Mouse (Mus musculus) neural tube, embryonic 15.5 days (tissue): Measurements from ENCODE around the gene Crim1. TPM values are rescaled to one million over a fixed set of nuclear protein-coding genes. Genes with fewer than 3 reads are reported as not detected.

Source experiments
- ATAC-seq: fragments of 200-750 bp; cut with Nextera tagmentation; 2 replicates; pipeline ENCODE4 v1.8.0; 2017; ENCODE audit warnings: mild to moderate bottlenecking, moderate TSS enrichment, moderate library complexity; ENCODE audit not compliant: low FRiP score
- H3K27ac ChIP-seq: fragments of 300-500 bp; sonication (generic); replicated peaks from 2 replicates; pipeline ENCODE4 v1.5.1; 2015; ENCODE audit warnings: mild to moderate bottlenecking, inconsistent platforms
- H3K27me3 ChIP-seq: fragments of 300-500 bp; sonication (generic); replicated peaks from 2 replicates; pipeline ENCODE4 v1.6.1; 2015; ENCODE audit warnings: inconsistent platforms
- H3K36me3 ChIP-seq: fragments of 300-500 bp; sonication (generic); 2 replicates; pipeline ENCODE4 v1.6.1; 2015; ENCODE audit warnings: inconsistent platforms
- H3K4me1 ChIP-seq: fragments of 300-500 bp; sonication (generic); 2 replicates; pipeline ENCODE4 v1.6.1; 2015; ENCODE audit warnings: inconsistent platforms
- H3K4me2 ChIP-seq: fragments of 300-500 bp; sonication (generic); 2 replicates; pipeline ENCODE4 v1.6.1; 2015; ENCODE audit warnings: inconsistent platforms, mild to moderate bottlenecking, moderate library complexity
- H3K4me3 ChIP-seq: fragments of 300-500 bp; sonication (generic); replicated peaks from 2 replicates; pipeline ENCODE4 v1.5.1; 2015; ENCODE audit warnings: mild to moderate bottlenecking, inconsistent platforms
- H3K9ac ChIP-seq: fragments of 300-500 bp; sonication (generic); replicated peaks from 2 replicates; pipeline ENCODE4 v1.6.1; 2015; ENCODE audit warnings: mild to moderate bottlenecking, inconsistent platforms
- H3K9me3 ChIP-seq: fragments of 300-500 bp; sonication (generic); replicated peaks from 2 replicates; pipeline ENCODE4 v1.6.1; 2016; ENCODE audit warnings: inconsistent platforms
- WGBS: fragments of 180-500 bp; shearing (Covaris S2); methylation state at CpG from one replicate; pipeline ENCODE4 v1.1.7; 2015; ENCODE audit warnings: mixed read lengths; 5-methylcytosine and 5-hydroxymethylcytosine counted together
- polyA plus RNA-seq: library from polyadenylated mRNA; unstranded; fragments of >200 nt; fragmentation: Nextera tagmentation; extraction: Ambion mirVana; gene quantifications from 2 replicates; pipeline ENCODE4 v1.2.1, GENCODE M21; 2015

Crim1 gene
- polyA plus RNA-seq, 1 experiment from 2014 or later = 15.8 TPM

- no peaks in the 10 kb centered on the region for H3K9me3 ChIP-seq
- peaks cover 34% of the 10 kb centered on the region for H3K36me3 ChIP-seq
- ATAC-seq = no peak
- no peak overlapping the region for H3K27ac ChIP-seq
- H3K4me1 ChIP-seq = no peaks in the 10 kb centered on the region
- no peak overlapping the region for H3K4me3 ChIP-seq
- 86% methylated on average over 7 of the region's 7 CpGs for WGBS
- H3K4me2 ChIP-seq = no peak overlapping the region
- no peaks in the 10 kb centered on the region for H3K27me3 ChIP-seq
- H3K9ac ChIP-seq = no peak overlapping the region
Observed at GRCm38 (mm10) chr17:78366070-78366469, 166.0 kb downstream of the Crim1 start.

GRCm38 (mm10) chr17:78368481-78368880 lies 168.4 kb downstream of the Crim1 start:
- no peak overlapping the region for H3K4me3 ChIP-seq
- no peaks in the 10 kb centered on the region for H3K9me3 ChIP-seq
- WGBS = 92% methylated on average over 8 of the region's 8 CpGs
- no peaks in the 10 kb centered on the region for H3K4me1 ChIP-seq
- no peaks in the 10 kb centered on the region for H3K27me3 ChIP-seq
- no peak overlapping the region for H3K9ac ChIP-seq
- H3K36me3 ChIP-seq = peaks cover 41% of the 10 kb centered on the region
- no peak for ATAC-seq
- H3K27ac ChIP-seq = no peak overlapping the region
- no peak overlapping the region for H3K4me2 ChIP-seq

- Histone ChIP-seq H3K27ac (no peak overlapping the region), H3K4me3 (no peak overlapping the region), H3K4me2 (no peak overlapping the region), H3K27me3 (no peaks in the 10 kb centered on the region), H3K9me3 (no peaks in the 10 kb centered on the region), H3K36me3 (peaks cover 44% of the 10 kb centered on the region), H3K9ac (no peak overlapping the region), H3K4me1 (no peaks in the 10 kb centered on the region)
- ATAC-seq = no peak
- WGBS = 90% methylated on average over 1 of the region's 1 CpGs
Observed at GRCm38 (mm10) chr17:78370445-78370844, 170.4 kb downstream of the Crim1 start.

- peaks cover 43% of the 10 kb centered on the region for H3K36me3 ChIP-seq
- no peak overlapping the region for H3K9ac ChIP-seq
- no peak overlapping the region for H3K27ac ChIP-seq
- H3K4me1 ChIP-seq = no peaks in the 10 kb centered on the region
- no peaks in the 10 kb centered on the region for H3K9me3 ChIP-seq
- ATAC-seq = no peak
- H3K4me3 ChIP-seq = no peak overlapping the region
- H3K27me3 ChIP-seq = no peaks in the 10 kb centered on the region
- no peak overlapping the region for H3K4me2 ChIP-seq
- WGBS = 94% methylated on average over 6 of the region's 6 CpGs
Observed at GRCm38 (mm10) chr17:78373174-78373573, 173.1 kb downstream of the Crim1 start.

- Histone ChIP-seq H3K36me3 (peaks cover 36% of the 10 kb centered on the region), H3K4me2 (no peak overlapping the region), H3K27ac (no peak overlapping the region), H3K4me1 (no peaks in the 10 kb centered on the region), H3K4me3 (no peak overlapping the region), H3K9me3 (no peaks in the 10 kb centered on the region), H3K9ac (no peak overlapping the region), H3K27me3 (no peaks in the 10 kb centered on the region)
- ATAC-seq = no peak
- WGBS = 87% methylated on average over 8 of the region's 8 CpGs
Observed at GRCm38 (mm10) chr17:78373849-78374248, 173.8 kb downstream of the Crim1 start.

- Histone ChIP-seq H3K9me3 (no peaks in the 10 kb centered on the region), H3K4me1 (no peaks in the 10 kb centered on the region), H3K9ac (no peak overlapping the region), H3K27ac (no peak overlapping the region), H3K4me3 (no peak overlapping the region), H3K36me3 (peaks cover 27% of the 10 kb centered on the region), H3K4me2 (no peak overlapping the region), H3K27me3 (no peaks in the 10 kb centered on the region)
- no peak for ATAC-seq
- WGBS = 69% methylated on average over 10 of the region's 10 CpGs
Observed at GRCm38 (mm10) chr17:78374756-78375155, 174.7 kb downstream of the Crim1 start.

- Histone ChIP-seq H3K9me3 (no peaks in the 10 kb centered on the region), H3K4me1 (no peaks in the 10 kb centered on the region), H3K27ac (no peak overlapping the region), H3K36me3 (peaks cover 21% of the 10 kb centered on the region), H3K4me2 (no peak overlapping the region), H3K27me3 (no peaks in the 10 kb centered on the region), H3K9ac (no peak overlapping the region), H3K4me3 (no peak overlapping the region)
- no peak for ATAC-seq
- 78% methylated on average over 8 of the region's 8 CpGs for WGBS
Observed at GRCm38 (mm10) chr17:78376587-78376986, 176.5 kb downstream of the Crim1 start.

- Histone ChIP-seq H3K4me3 (no peak overlapping the region), H3K4me2 (no peak overlapping the region), H3K27ac (no peak overlapping the region), H3K9me3 (no peaks in the 10 kb centered on the region), H3K9ac (no peak overlapping the region), H3K4me1 (no peaks in the 10 kb centered on the region), H3K27me3 (no peaks in the 10 kb centered on the region), H3K36me3 (peaks cover 15% of the 10 kb centered on the region)
- ATAC-seq = no peak
- 72% methylated on average over 8 of the region's 8 CpGs for WGBS
Observed at GRCm38 (mm10) chr17:78379079-78379729, 179.2 kb downstream of the Crim1 start.

- Histone ChIP-seq H3K36me3 (peaks cover 13% of the 10 kb centered on the region; the same call in 1 of the 2 replicates), H3K27ac (no peak overlapping the region), H3K4me1 (no peaks in the 10 kb centered on the region), H3K27me3 (no peaks in the 10 kb centered on the region), H3K9ac (no peak overlapping the region), H3K4me3 (no peak overlapping the region), H3K4me2 (no peak overlapping the region), H3K9me3 (no peaks in the 10 kb centered on the region)
- ATAC-seq = no peak
- 62% methylated on average over 11 of the region's 11 CpGs for WGBS
Observed at GRCm38 (mm10) chr17:78379730-78380245, 179.7 kb downstream of the Crim1 start.

GRCm38 (mm10) chr17:78382321-78382720 lies 182.3 kb downstream of the Crim1 start:
- Histone ChIP-seq H3K36me3 (peaks cover 13% of the 10 kb centered on the region; the same call in 1 of the 2 replicates), H3K4me2 (no peak overlapping the region)
- 93% methylated on average over 3 of the region's 3 CpGs for WGBS

GRCm38 (mm10) chr17:78387665-78388064 lies 187.6 kb downstream of the Crim1 start:
- no peak overlapping the region for H3K4me2 ChIP-seq
- no peak overlapping the region for H3K4me3 ChIP-seq
- WGBS = 80% methylated on average over 9 of the region's 9 CpGs
- ATAC-seq = no peak
- H3K27ac ChIP-seq = no peak overlapping the region
- H3K9ac ChIP-seq = no peak overlapping the region
- no peaks in the 10 kb centered on the region for H3K9me3 ChIP-seq
- no peaks in the 10 kb centered on the region for H3K27me3 ChIP-seq
- H3K36me3 ChIP-seq = no peaks in the 10 kb centered on the region
- no peaks in the 10 kb centered on the region for H3K4me1 ChIP-seq

More at GRCm38 (mm10) chr17:78382321-78382720, 182.3 kb downstream of the Crim1 start:
- H3K9me3 ChIP-seq = no peaks in the 10 kb centered on the region
- no peak overlapping the region for H3K27ac ChIP-seq
- no peaks in the 10 kb centered on the region for H3K27me3 ChIP-seq
- H3K4me3 ChIP-seq = no peak overlapping the region
- no peak for ATAC-seq
- no peak overlapping the region for H3K9ac ChIP-seq
- no peaks in the 10 kb centered on the region for H3K4me1 ChIP-seq

- no peaks in the 10 kb centered on the region for H3K4me1 ChIP-seq
- ATAC-seq = no peak
- no peak overlapping the region for H3K9ac ChIP-seq
- H3K4me3 ChIP-seq = no peak overlapping the region
- H3K36me3 ChIP-seq = no peaks in the 10 kb centered on the region
- H3K27me3 ChIP-seq = no peaks in the 10 kb centered on the region
- no peak overlapping the region for H3K4me2 ChIP-seq
- no peaks in the 10 kb centered on the region for H3K9me3 ChIP-seq
- 85% methylated on average over 9 of the region's 9 CpGs for WGBS
- H3K27ac ChIP-seq = no peak overlapping the region
Observed at GRCm38 (mm10) chr17:78388101-78388847, 188.2 kb downstream of the Crim1 start.
